Mouse (Mus musculus): ENCODE results near the gene Sf1. TPM values are rescaled to one million over a fixed set of nuclear protein-coding genes. Genes with fewer than 3 reads are reported as not detected.

The Sf1 gene
- total RNA-seq, 2 experiments from 2014 or later, result 76.2 to 89.8 TPM

- peak; percentile 84 for DNase-seq (ENCODE audit: low spot score)
These were observed 22.7 kb upstream of the Sf1 start, which contains the start of gene Map4k2 for GRCm38 (mm10) chr19:6340524-6341452. TSS of gene Map4k2 (plus strand) at chr19:6341135.

GRCm38 (mm10) chr19:6341453-6342077 lies 21.9 kb upstream of the Sf1 start:
- no peak for DNase-seq (ENCODE audit: low spot score)

- DNase-seq (ENCODE audit: low spot score), result no peak
These were observed 21.1 kb upstream of the Sf1 start for GRCm38 (mm10) chr19:6342276-6342933.

GRCm38 (mm10) chr19:6343066-6343925 lies 20.2 kb upstream of the Sf1 start:
- no peak for DNase-seq (ENCODE audit: low spot score)

GRCm38 (mm10) chr19:6343996-6344395 lies 19.5 kb upstream of the Sf1 start:
- DNase-seq (ENCODE audit: low spot score), result no peak

- DNase-seq (ENCODE audit: low spot score), result no peak
These were observed 17.5 kb upstream of the Sf1 start for GRCm38 (mm10) chr19:6346023-6346422.

GRCm38 (mm10) chr19:6346661-6347060 lies 16.8 kb upstream of the Sf1 start:
- DNase-seq (ENCODE audit: low spot score), result no peak

DNA sequence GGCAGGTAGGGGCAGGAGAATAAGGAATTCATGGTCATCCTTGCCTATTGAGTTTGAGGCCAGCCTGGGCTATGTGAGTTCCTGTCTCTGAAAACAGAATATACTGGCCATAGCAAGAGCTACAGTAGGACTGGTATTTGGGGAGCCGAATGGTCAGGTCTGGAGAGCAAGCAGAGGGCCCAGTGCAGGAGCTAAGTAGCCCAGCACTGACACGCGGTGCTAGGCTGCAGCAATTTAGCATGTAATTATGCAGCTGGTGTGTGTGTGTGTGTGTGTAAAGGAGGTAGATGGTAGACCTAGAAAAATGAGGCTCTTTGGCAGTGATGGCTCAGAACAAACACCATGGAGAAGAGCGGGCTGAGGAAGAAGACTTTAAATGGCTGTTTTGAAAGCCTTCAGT lies 15.9 kb upstream of the Sf1 start:
- DNase-seq (ENCODE audit: low spot score), result no peak

- DNase-seq (ENCODE audit: low spot score), result no peak
These were observed 14.8 kb upstream of the Sf1 start for GRCm38 (mm10) chr19:6348717-6349116.

GRCm38 (mm10) chr19:6349215-6349983 lies 14.1 kb upstream of the Sf1 start:
- DNase-seq (ENCODE audit: low spot score), result no peak

- no peak for DNase-seq (ENCODE audit: low spot score)
These were observed 11.9 kb upstream of the Sf1 start for GRCm38 (mm10) chr19:6351431-6352106.

GRCm38 (mm10) chr19:6352107-6352505 lies 11.4 kb upstream of the Sf1 start:
- no peak for DNase-seq (ENCODE audit: low spot score)

- no peak for DNase-seq (ENCODE audit: low spot score)
These were observed 9.5 kb upstream of the Sf1 start for GRCm38 (mm10) chr19:6354030-6354429.

DNA sequence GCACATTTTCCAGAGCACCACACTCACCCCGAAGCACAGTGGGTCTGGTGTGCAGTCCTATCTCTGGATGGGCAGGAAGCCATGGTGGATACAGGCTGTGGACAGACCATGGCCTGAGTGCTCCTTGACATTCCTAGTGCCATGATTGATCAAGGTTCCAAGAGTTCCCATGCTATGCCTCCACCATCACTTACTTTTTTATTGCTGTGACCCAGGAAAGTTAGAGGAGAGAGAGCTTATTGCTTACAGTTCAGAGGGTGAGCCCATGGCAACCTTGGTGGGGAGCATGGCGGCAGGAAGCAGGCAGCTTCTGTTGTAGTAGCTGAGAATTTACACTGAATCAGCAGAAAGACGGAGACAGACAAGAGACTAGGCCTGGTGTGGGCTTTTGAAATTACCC lies 2.2 kb upstream of the Sf1 start:
- DNase-seq (ENCODE audit: low spot score), result no peak

GRCm38 (mm10) chr19:6363091-6363410 lies 439 bp upstream of the Sf1 start:
- DNase-seq (ENCODE audit: low spot score), result no peak

GRCm38 (mm10) chr19:6364317-6364725 lies 831 bp downstream of the Sf1 start:
- DNase-seq (ENCODE audit: low spot score), result peak; percentile 92

GRCm38 (mm10) chr19:6364842-6365241 lies 1.4 kb downstream of the Sf1 start:
- no peak for DNase-seq (ENCODE audit: low spot score)

GRCm38 (mm10) chr19:6370175-6370574 lies 6.7 kb downstream of the Sf1 start:
- no peak for DNase-seq (ENCODE audit: low spot score)

GRCm38 (mm10) chr19:6372433-6372832 lies 8.9 kb downstream of the Sf1 start:
- no peak for DNase-seq (ENCODE audit: low spot score)
